Mouse (Mus musculus): ENCODE measurements around the gene Fndc8. TPM values are rescaled to one million over a fixed set of nuclear protein-coding genes. Genes with fewer than 3 reads are reported as not detected.
A peak's percentile ranks its signal among the peaks of the same experiment; 100 is the strongest.

Gene Fndc8
- polyA plus RNA-seq, 1 experiment from 2014 or later = 0.55 TPM

DNA sequence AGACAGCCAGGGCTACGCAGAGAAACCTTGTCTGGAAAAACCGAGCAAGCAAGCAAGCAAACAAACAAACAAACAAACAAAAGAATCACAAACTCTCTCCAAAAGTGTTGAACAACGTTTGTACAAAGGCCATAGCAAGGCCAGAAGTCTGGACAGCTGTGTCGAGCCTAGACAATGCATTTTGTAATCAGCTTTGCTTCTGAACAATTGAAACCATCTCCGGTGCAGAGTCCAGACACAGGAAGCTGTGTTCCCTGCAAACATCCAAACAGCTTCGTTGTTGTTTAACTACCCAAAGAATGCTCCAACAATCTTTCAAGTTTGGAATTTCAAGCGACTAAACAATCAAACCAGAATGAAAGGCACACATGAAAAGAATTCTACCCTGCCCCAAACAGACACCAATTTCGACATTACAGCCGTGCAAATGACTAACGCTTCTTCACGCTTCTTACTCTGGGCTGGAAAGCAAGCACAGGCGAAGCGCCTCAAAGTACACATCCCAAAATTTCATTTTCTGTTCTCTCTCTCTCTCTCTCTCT, 34.5 kb upstream of the Fndc8 start:
- no peak overlapping the region for H3K9ac ChIP-seq (ENCODE audit: low read depth, low read length)
- H3K27me3 ChIP-seq (ENCODE audit: insufficient read depth, low read length) = no peaks in the 10 kb centered on the region
- peaks cover 5% of the 10 kb centered on the region; the same call in 1 of the 2 replicates for H3K4me1 ChIP-seq (replicated peaks; ENCODE audit: insufficient read depth, low read length)
- TF ChIP-seq CTCF (IDR thresholded peaks at IDR 0.05; ENCODE audit: low read depth) = no peak
- WGBS = 79% methylated on average over 13 of the region's 13 CpGs
- ATAC-seq (replicated peaks; ENCODE audit: low FRiP score, low read depth) (no peak), DNase-seq (ENCODE audit: low spot score) (no peak)
- no peaks in the 10 kb centered on the region for H3K9me3 ChIP-seq (replicated peaks; ENCODE audit: low read length)
- peak overlapping the region; percentile 19; the same call in 1 of the 2 replicates for H3K27ac ChIP-seq
- no peak overlapping the region for H3K4me2 ChIP-seq (ENCODE audit: low read length)
- H3K36me3 ChIP-seq (ENCODE audit: insufficient read depth, low read length) = no peaks in the 10 kb centered on the region
- no peak overlapping the region for H3K4me3 ChIP-seq (replicated peaks; ENCODE audit: low read depth, low read length)

DNA sequence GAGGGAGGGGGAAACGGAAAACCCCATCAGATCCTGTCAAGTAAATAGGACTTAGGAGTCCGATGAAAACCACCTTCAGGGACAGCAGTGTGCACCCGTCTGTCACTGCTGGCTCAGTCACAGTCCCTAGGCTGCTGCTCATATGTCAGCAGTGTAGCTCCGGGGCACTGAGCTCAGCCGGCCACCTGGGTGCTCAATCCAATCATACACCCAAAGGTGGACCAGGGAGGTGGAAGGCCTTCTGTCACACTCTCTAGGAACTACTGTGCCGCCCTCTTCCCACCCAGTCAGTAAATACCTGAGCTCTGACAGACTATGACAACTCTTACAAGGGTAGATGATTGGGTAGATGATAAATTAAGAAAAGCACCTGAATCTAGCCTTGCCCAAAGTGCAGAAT, 31.2 kb upstream of the Fndc8 start:
- Histone ChIP-seq H3K36me3 (ENCODE audit: insufficient read depth, low read length) (no peaks in the 10 kb centered on the region), H3K9ac (ENCODE audit: low read depth, low read length) (no peak overlapping the region), H3K9me3 (replicated peaks; ENCODE audit: low read length) (no peaks in the 10 kb centered on the region), H3K4me2 (ENCODE audit: low read length) (no peak overlapping the region), H3K27ac (no peak overlapping the region), H3K4me3 (replicated peaks; ENCODE audit: low read depth, low read length) (no peak overlapping the region), H3K4me1 (replicated peaks; ENCODE audit: insufficient read depth, low read length) (peaks cover 5% of the 10 kb centered on the region; the same call in 1 of the 2 replicates), H3K27me3 (ENCODE audit: insufficient read depth, low read length) (no peaks in the 10 kb centered on the region)
- no peak for TF ChIP-seq CTCF (IDR thresholded peaks at IDR 0.05; ENCODE audit: low read depth)
- no peak for DNase-seq (ENCODE audit: low spot score)
- ATAC-seq (replicated peaks; ENCODE audit: low FRiP score, low read depth) = no peak; the same call in 1 of the 2 replicates
- WGBS = 75% methylated on average over 6 of the region's 6 CpGs

DNA sequence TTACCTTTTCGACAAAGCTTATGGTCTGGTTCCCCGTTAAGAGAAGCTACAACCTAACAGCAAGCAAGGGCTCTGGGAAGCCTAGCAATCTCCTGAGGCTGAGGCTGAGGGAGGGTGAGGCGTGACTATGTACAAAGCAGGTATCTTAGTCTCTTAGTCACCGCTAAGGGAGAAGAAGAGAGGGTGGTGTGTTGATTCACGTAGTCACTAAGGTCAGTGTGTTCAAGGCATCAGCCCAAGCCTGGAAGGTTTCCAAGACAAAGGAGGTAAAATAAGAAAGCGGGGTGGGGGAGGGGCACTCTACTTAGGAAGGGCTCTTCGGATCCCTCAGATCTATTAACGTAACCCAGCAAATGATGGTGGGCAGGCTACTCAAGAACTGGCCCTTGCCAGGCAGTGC, 30.4 kb upstream of the Fndc8 start:
- Histone ChIP-seq H3K4me2 (ENCODE audit: low read length) (no peak overlapping the region), H3K9ac (ENCODE audit: low read depth, low read length) (no peak overlapping the region), H3K4me1 (replicated peaks; ENCODE audit: insufficient read depth, low read length) (peaks cover 5% of the 10 kb centered on the region; the same call in 1 of the 2 replicates), H3K4me3 (replicated peaks; ENCODE audit: low read depth, low read length) (no peak overlapping the region), H3K27ac (no peak overlapping the region), H3K36me3 (ENCODE audit: insufficient read depth, low read length) (no peaks in the 10 kb centered on the region), H3K27me3 (ENCODE audit: insufficient read depth, low read length) (no peaks in the 10 kb centered on the region), H3K9me3 (replicated peaks; ENCODE audit: low read length) (no peaks in the 10 kb centered on the region)
- ATAC-seq (replicated peaks; ENCODE audit: low FRiP score, low read depth) = no peak
- TF ChIP-seq CTCF (IDR thresholded peaks at IDR 0.05; ENCODE audit: low read depth) = no peak
- 55% methylated on average over 8 of the region's 8 CpGs for WGBS
- DNase-seq (ENCODE audit: low spot score) = no peak

DNA sequence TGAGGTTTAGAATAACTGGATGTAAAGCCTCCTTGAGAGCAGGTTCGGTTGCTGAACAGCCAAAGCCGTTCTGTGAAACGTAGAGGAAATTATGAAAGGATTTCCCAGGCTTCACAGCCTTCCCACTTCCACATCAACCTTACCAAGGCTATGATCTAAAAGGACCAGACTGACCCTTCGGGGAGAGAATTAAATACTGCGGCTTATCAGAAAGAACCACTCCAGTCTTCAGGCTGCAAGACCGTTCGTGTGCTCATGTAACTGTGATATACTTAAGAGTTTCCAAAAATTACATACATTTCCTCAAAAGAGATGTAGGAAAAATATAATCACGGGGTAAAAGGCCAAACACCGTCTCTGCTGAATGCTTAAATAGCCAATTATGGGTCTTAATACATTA, 29.3 kb upstream of the Fndc8 start:
- DNase-seq (ENCODE audit: low spot score) (no peak), ATAC-seq (replicated peaks; ENCODE audit: low FRiP score, low read depth) (no peak)
- Histone ChIP-seq H3K27me3 (ENCODE audit: insufficient read depth, low read length) (no peaks in the 10 kb centered on the region), H3K4me1 (replicated peaks; ENCODE audit: insufficient read depth, low read length) (peaks cover 5% of the 10 kb centered on the region; the same call in 1 of the 2 replicates), H3K4me3 (replicated peaks; ENCODE audit: low read depth, low read length) (no peak overlapping the region), H3K9me3 (replicated peaks; ENCODE audit: low read length) (no peaks in the 10 kb centered on the region), H3K9ac (ENCODE audit: low read depth, low read length) (no peak overlapping the region), H3K27ac (no peak overlapping the region), H3K36me3 (ENCODE audit: insufficient read depth, low read length) (no peaks in the 10 kb centered on the region), H3K4me2 (ENCODE audit: low read length) (no peak overlapping the region)
- WGBS = 83% methylated on average over 9 of the region's 9 CpGs
- no peak for TF ChIP-seq CTCF (IDR thresholded peaks at IDR 0.05; ENCODE audit: low read depth)

DNA sequence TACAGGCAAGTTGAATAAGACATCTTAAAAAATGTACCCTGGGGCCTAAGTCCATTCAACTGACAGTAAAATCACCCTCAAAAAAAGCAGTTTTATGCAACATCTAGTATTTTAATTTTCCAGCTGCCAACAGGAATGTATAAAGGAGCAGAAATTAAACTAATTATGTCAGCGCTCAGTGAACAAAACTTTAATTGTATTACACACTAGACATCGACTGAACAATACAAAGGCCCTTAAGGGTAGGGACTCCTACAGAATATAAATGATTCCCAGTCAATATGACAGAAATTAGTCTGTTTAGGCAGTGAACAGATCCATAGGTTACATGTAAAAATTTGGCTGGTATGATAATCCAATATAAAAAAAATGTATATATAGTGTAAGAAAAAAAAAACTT, 28.9 kb upstream of the Fndc8 start:
- H3K4me3 ChIP-seq (replicated peaks; ENCODE audit: low read depth, low read length) = no peak overlapping the region
- no peak overlapping the region for H3K9ac ChIP-seq (ENCODE audit: low read depth, low read length)
- 84% methylated on average over 2 of the region's 2 CpGs for WGBS
- no peaks in the 10 kb centered on the region for H3K9me3 ChIP-seq (replicated peaks; ENCODE audit: low read length)
- H3K4me1 ChIP-seq (replicated peaks; ENCODE audit: insufficient read depth, low read length) = peaks cover 5% of the 10 kb centered on the region; the same call in 1 of the 2 replicates
- ATAC-seq (replicated peaks; ENCODE audit: low FRiP score, low read depth) = no peak
- H3K4me2 ChIP-seq (ENCODE audit: low read length) = no peak overlapping the region
- TF ChIP-seq CTCF (IDR thresholded peaks at IDR 0.05; ENCODE audit: low read depth) = no peak
- DNase-seq (ENCODE audit: low spot score) = no peak
- H3K27me3 ChIP-seq (ENCODE audit: insufficient read depth, low read length) = no peaks in the 10 kb centered on the region
- H3K27ac ChIP-seq = no peak overlapping the region
- no peaks in the 10 kb centered on the region for H3K36me3 ChIP-seq (ENCODE audit: insufficient read depth, low read length)

DNA sequence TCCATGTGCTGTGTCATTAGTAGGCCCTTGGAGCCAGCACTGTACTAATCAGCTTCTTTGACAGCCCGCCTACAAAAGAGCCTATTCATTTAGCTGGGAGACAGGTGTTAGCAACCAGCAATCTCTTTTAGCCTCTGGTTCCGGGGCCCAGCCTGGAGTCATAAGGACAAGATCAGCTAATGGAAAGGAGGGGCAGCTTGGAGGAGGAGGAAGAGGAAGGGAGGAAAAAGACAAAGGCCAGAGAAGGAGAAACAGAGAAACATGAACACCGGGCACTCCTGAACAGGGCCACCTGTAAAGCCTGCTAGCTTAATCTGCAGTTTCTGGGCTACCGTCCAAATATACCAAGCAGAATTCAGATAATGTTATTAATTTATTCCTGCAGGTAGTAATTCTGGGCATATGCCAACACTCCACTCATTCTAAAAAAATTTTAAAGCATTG, 28.4 kb upstream of the Fndc8 start:
- H3K36me3 ChIP-seq (ENCODE audit: insufficient read depth, low read length) = no peaks in the 10 kb centered on the region
- DNase-seq (ENCODE audit: low spot score) (no peak), ATAC-seq (replicated peaks; ENCODE audit: low FRiP score, low read depth) (no peak)
- no peaks in the 10 kb centered on the region for H3K9me3 ChIP-seq (replicated peaks; ENCODE audit: low read length)
- no peak overlapping the region for H3K27ac ChIP-seq
- no peak overlapping the region for H3K9ac ChIP-seq (ENCODE audit: low read depth, low read length)
- H3K4me3 ChIP-seq (replicated peaks; ENCODE audit: low read depth, low read length) = no peak overlapping the region
- no peaks in the 10 kb centered on the region for H3K27me3 ChIP-seq (ENCODE audit: insufficient read depth, low read length)
- H3K4me1 ChIP-seq (replicated peaks; ENCODE audit: insufficient read depth, low read length) = peaks cover 5% of the 10 kb centered on the region; the same call in 1 of the 2 replicates
- H3K4me2 ChIP-seq (ENCODE audit: low read length) = no peak overlapping the region
- no peak for TF ChIP-seq CTCF (IDR thresholded peaks at IDR 0.05; ENCODE audit: low read depth)
- WGBS = 69% methylated on average over 4 of the region's 4 CpGs

DNA sequence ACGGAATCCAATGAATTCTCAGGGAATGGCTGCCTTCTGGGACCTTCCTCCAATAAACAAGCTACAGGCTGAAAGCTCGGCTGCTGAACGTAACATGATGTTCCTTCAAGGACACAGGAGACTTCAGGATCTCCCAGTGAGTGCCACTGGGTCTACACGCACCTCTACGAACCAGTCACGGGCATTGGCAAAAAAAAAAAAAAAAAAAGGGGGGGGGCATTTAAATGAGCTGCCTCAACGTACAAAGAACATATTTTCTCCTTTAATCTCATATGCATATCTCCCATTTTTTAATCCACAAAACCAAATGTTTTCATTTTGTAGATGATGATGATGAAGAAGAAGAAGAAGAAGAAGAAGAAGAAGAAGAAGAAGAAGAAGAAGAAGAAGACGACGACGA, 26.0 kb upstream of the Fndc8 start:
- ATAC-seq (replicated peaks; ENCODE audit: low FRiP score, low read depth) (no peak), DNase-seq (ENCODE audit: low spot score) (no peak)
- WGBS = 79% methylated on average over 10 of the region's 10 CpGs
- no peaks in the 10 kb centered on the region for H3K36me3 ChIP-seq (ENCODE audit: insufficient read depth, low read length)
- no peak overlapping the region for H3K4me3 ChIP-seq (replicated peaks; ENCODE audit: low read depth, low read length)
- peaks cover 5% of the 10 kb centered on the region; the same call in 1 of the 2 replicates for H3K4me1 ChIP-seq (replicated peaks; ENCODE audit: insufficient read depth, low read length)
- H3K9me3 ChIP-seq (replicated peaks; ENCODE audit: low read length) = no peaks in the 10 kb centered on the region
- H3K9ac ChIP-seq (ENCODE audit: low read depth, low read length) = no peak overlapping the region
- no peaks in the 10 kb centered on the region for H3K27me3 ChIP-seq (ENCODE audit: insufficient read depth, low read length)
- no peak overlapping the region for H3K27ac ChIP-seq
- no peak overlapping the region for H3K4me2 ChIP-seq (ENCODE audit: low read length)
- TF ChIP-seq CTCF (IDR thresholded peaks at IDR 0.05; ENCODE audit: low read depth) = no peak
